Mouse (Mus musculus) kidney, adult 2 months (tissue): ENCODE measurements around the gene Zfpm1. TPM values are rescaled to one million over a fixed set of nuclear protein-coding genes. Genes with fewer than 3 reads are reported as not detected.

Experiments
- DNase-seq: peaks from one replicate; pipeline ENCODE4 v3.0.0; 2021
- H3K27ac ChIP-seq: fragments of 200-500 bp; 2 replicates; pipeline ENCODE4 v1.5.1; 2012; ENCODE audit warnings: low read depth, low read length, control low read depth, inconsistent platforms; ENCODE audit not compliant: insufficient read depth
- H3K27me3 ChIP-seq: fragments of 200-500 bp; replicated peaks from 2 replicates; pipeline ENCODE4 v1.6.1; 2012; ENCODE audit warnings: mild to moderate bottlenecking, moderate library complexity, low read length, inconsistent platforms; ENCODE audit not compliant: control insufficient read depth, insufficient read depth
- H3K36me3 ChIP-seq: fragments of 200-500 bp; 2 replicates; pipeline ENCODE4 v1.6.1; 2012; ENCODE audit warnings: mild to moderate bottlenecking, moderate library complexity, low read length, inconsistent platforms; ENCODE audit not compliant: control insufficient read depth, insufficient read depth
- H3K4me1 ChIP-seq: fragments of 200-500 bp; 2 replicates; pipeline ENCODE4 v1.6.1; 2011; ENCODE audit warnings: low read length; ENCODE audit not compliant: control insufficient read depth, insufficient read depth
- H3K4me3 ChIP-seq: fragments of 200-500 bp; 2 replicates; pipeline ENCODE4 v1.5.1; 2011; ENCODE audit warnings: mild to moderate bottlenecking, low read depth, low read length, control low read depth; ENCODE audit not compliant: insufficient read depth
- CTCF ChIP-seq: fragments of 200-500 bp; conservative IDR thresholded peaks from 2 replicates; pipeline ENCODE4 v1.5.1; 2011; ENCODE audit warnings: low read depth, mild to moderate bottlenecking, control low read depth, low read length, moderate library complexity, mixed read lengths; ENCODE audit not compliant: insufficient read depth, insufficient read length
- POLR2A ChIP-seq: fragments of 200-500 bp; IDR thresholded peaks from one replicate; pipeline ENCODE4 v1.6.1; 2011; ENCODE audit warnings: low read depth, low read length, control low read depth
- WGBS: fragments of 180-500 bp; shearing (Covaris S2); methylation state at CpG from one replicate; pipeline ENCODE4 v1.1.7; 2018; 5-methylcytosine and 5-hydroxymethylcytosine counted together
- polyA plus RNA-seq: library from polyadenylated mRNA; depleted of rRNA; stranded (reverse); fragments of >200 nt; gene quantifications from 2 replicates; pipeline ENCODE4 v1.2.3, GENCODE M21; 2012

The Zfpm1 gene
- polyA plus RNA-seq, 1 experiment, result 9.7 TPM

- 41% methylated on average over 7 of the region's 8 CpGs for WGBS
- Histone ChIP-seq H3K4me3 (no peak overlapping the region), H3K36me3 (no peaks in the 10 kb centered on the region)
Measured at GRCm38 (mm10) chr8:122362967-122363366, 81.0 kb downstream of the Zfpm1 start.

GRCm38 (mm10) chr8:122368494-122368893, 86.6 kb downstream of the Zfpm1 start:
- no peak overlapping the region for H3K27ac ChIP-seq
- no peaks in the 10 kb centered on the region for H3K36me3 ChIP-seq
- H3K4me3 ChIP-seq, result no peak overlapping the region
- no peak for DNase-seq
- WGBS, result 80% methylated on average over 10 of the region's 10 CpGs
- no peaks in the 10 kb centered on the region for H3K27me3 ChIP-seq
- TF ChIP-seq CTCF (no peak), POLR2A (no peak)
- H3K4me1 ChIP-seq, result peaks cover 2% of the 10 kb centered on the region; the same call in 1 of the 2 replicates

More at GRCm38 (mm10) chr8:122362967-122363366, 81.0 kb downstream of the Zfpm1 start:
- no peaks in the 10 kb centered on the region for H3K4me1 ChIP-seq
- no peaks in the 10 kb centered on the region for H3K27me3 ChIP-seq
- no peak for DNase-seq
- TF ChIP-seq CTCF (no peak), POLR2A (no peak)
- no peak overlapping the region for H3K27ac ChIP-seq

GRCm38 (mm10) chr8:122369665-122370064, 87.7 kb downstream of the Zfpm1 start:
- Histone ChIP-seq H3K27ac (no peak overlapping the region), H3K36me3 (no peaks in the 10 kb centered on the region), H3K4me1 (peaks cover 2% of the 10 kb centered on the region; the same call in 1 of the 2 replicates), H3K27me3 (no peaks in the 10 kb centered on the region), H3K4me3 (no peak overlapping the region)
- TF ChIP-seq CTCF (peak; percentile 85), POLR2A (no peak)
- DNase-seq, result peak; percentile 78
- 8% methylated on average over 9 of the region's 9 CpGs for WGBS

- H3K4me3 ChIP-seq, result no peak overlapping the region
- no peak for DNase-seq
- no peaks in the 10 kb centered on the region for H3K36me3 ChIP-seq
- no peak overlapping the region for H3K27ac ChIP-seq
- no peak for TF ChIP-seq POLR2A
- TF ChIP-seq CTCF, result no peak
- WGBS, result 68% methylated on average over 6 of the region's 6 CpGs
- H3K4me1 ChIP-seq, result peaks cover 2% of the 10 kb centered on the region; the same call in 1 of the 2 replicates
- no peaks in the 10 kb centered on the region for H3K27me3 ChIP-seq
Measured at GRCm38 (mm10) chr8:122371706-122372105, 89.8 kb downstream of the Zfpm1 start.

- 93% methylated on average over 7 of the region's 7 CpGs for WGBS
- no peak overlapping the region for H3K4me3 ChIP-seq
- TF ChIP-seq CTCF, result no peak
- TF ChIP-seq POLR2A, result no peak
- no peak overlapping the region for H3K27ac ChIP-seq
- no peaks in the 10 kb centered on the region for H3K27me3 ChIP-seq
- H3K4me1 ChIP-seq, result peaks cover 11% of the 10 kb centered on the region; the same call in 1 of the 2 replicates
- H3K36me3 ChIP-seq, result no peaks in the 10 kb centered on the region; the same call in 1 of the 2 replicates
- no peak for DNase-seq
Measured at GRCm38 (mm10) chr8:122375320-122375719, 93.4 kb downstream of the Zfpm1 start.

- WGBS, result 17% methylated on average over 13 of the region's 13 CpGs
Measured at GRCm38 (mm10) chr8:122375751-122376364, 93.9 kb downstream of the Zfpm1 start.

GRCm38 (mm10) chr8:122376365-122377231, 94.7 kb downstream of the Zfpm1 start, which contains the start of gene Zc3h18:
Gene Zc3h18 (plus strand): TSS chr8:122376609.
- no peak for TF ChIP-seq CTCF
- peak; percentile 42 for TF ChIP-seq POLR2A
- Histone ChIP-seq H3K4me1 (peaks cover 11% of the 10 kb centered on the region; the same call in 1 of the 2 replicates), H3K4me3 (peak within 1 kb of the TSS; percentile 88), H3K27ac (peak within 1 kb of the TSS; percentile 94), H3K27me3 (no peaks in the 10 kb centered on the region), H3K36me3 (no peaks in the 10 kb centered on the region; the same call in 1 of the 2 replicates)
- WGBS, result 1% methylated on average over 107 of the region's 107 CpGs
- DNase-seq, result peak; percentile 99

More at GRCm38 (mm10) chr8:122375751-122376364, 93.9 kb downstream of the Zfpm1 start:
- Histone ChIP-seq H3K4me1 (peaks cover 11% of the 10 kb centered on the region; the same call in 1 of the 2 replicates), H3K27me3 (no peaks in the 10 kb centered on the region), H3K4me3 (peak overlapping the region; percentile 43), H3K36me3 (no peaks in the 10 kb centered on the region; the same call in 1 of the 2 replicates), H3K27ac (no peak overlapping the region)
- TF ChIP-seq CTCF, result no peak
- no peak for TF ChIP-seq POLR2A
- no peak for DNase-seq
